Mouse (Mus musculus): ENCODE data around the gene Pias3.

DNA sequence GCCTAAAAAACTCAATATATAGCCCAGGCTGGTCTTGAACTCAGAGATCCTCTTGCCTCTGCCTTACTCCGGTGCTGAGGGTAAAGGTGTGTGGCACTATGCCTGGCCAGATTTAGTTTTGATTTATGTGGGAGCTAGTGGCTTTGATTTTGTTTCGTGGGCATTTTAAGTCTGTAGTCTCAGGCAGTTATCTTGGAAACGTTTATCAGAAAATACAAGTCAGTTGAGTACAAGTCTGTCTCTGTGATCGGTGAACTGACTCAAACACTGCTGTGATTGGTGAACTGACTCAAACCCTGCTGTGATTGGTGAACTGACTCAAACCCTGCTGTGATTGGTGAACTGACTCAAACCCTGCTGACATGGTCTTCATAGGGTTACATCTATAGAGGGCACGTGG is 34.6 kb downstream of the Pias3 start:
- TF ChIP-seq EP300 (IDR thresholded peaks at IDR 0.05; ENCODE audit: low read length): no peak
- no peak for TF ChIP-seq RAD21 (IDR thresholded peaks at IDR 0.05; ENCODE audit: low read depth, low read length)
- TF ChIP-seq JUN (IDR thresholded peaks at IDR 0.05; ENCODE audit: insufficient read depth, low read depth, low read length): no peak
- TF ChIP-seq POLR2A (IDR thresholded peaks at IDR 0.05; ENCODE audit: low read depth, low read length): no peak
